Mouse (Mus musculus): ENCODE results near the gene Creg1.

The Creg1 gene

GRCm38 (mm10) chr1:165786296-165786695 is 22.8 kb downstream of the Creg1 start:
- no peak for DNase-seq (ENCODE audit: low spot score in 2 of 2)

DNA sequence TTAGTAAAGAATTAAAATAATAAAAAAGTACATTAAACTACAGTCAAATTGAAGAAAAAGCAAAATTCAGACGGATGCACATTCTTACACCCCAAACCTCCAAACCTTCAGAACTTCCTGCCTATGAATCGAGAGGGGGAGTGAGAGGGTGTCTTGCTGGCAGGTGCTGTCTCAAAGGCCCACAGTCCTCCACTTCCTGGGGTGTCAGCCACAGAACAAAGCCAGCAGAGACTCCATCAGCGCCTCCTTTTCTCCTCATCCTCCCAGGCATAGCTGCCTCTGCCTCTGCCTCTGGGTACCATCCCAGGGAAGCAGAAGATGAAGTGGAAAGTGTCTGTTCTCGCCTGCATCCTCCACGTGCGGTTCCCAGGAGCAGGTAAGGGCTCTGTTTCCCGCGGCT is 25.0 kb downstream of the Creg1 start, which contains the start of gene Cd247:
Cd247 (plus strand) TSS at position 171 of the 400 bp plus-strand sequence.
- DNase-seq (ENCODE audit: low spot score in 2 of 2), result peak in 1 of 2 experiments; percentile 46

GRCm38 (mm10) chr1:165789066-165789660 is 25.6 kb downstream of the Creg1 start:
- no peak for DNase-seq (ENCODE audit: low spot score in 2 of 2)

DNA sequence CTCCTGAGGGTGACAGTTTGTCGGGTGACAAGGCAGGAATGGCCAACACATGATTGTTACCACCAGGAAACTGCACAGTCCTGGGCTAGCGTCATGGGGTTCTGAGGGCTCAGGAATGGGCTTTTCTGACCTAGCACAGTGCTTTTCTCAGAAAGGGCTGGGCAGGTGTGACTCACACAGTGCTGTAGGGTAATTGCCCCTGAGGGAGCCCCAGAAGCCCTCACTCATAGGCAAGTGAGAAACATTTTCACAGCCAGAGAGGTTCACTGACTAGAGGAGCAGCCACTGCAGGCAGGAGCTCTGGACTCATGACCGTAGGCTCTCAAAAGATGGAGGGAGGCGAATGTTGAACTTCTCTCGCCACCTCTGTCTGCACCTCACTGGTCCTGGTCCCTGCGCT is 26.4 kb downstream of the Creg1 start:
- DNase-seq (ENCODE audit: low spot score in 2 of 2), result no peak

DNA sequence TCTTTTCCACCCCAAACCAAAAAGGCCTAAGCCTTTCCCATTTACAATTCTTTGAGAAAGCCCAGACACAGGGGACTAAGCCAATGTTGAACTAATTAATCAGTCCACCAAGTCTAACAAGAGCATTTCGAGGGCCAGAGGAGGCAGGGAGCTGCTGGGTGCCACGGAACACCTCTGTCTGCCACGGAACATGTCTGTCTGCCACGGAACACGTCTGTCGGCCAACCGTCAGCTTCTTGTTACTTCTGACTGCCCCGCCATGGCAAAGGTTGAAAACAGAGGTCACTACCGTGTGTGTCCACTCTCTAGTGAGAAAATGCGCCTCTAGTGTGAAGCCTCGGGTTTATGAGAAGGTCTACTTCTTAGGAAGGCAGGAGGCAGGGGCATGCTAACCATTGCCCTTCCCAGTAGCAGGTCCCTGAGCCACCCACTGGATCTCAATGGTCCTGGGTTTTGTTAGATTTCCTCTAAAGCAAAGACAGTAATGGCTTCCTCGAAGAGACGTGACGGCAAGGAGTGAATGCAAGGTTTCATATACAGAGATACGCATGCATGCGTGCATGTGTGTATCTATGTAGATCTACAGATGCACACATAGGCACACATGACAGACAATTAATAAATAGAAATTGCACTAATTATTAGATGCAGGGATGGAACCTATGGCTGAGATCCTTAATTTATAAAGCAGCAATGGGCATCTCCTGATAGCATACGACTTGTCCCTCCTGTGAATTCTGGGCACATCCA is 27.1 kb downstream of the Creg1 start:
- DNase-seq (ENCODE audit: low spot score in 2 of 2), result no peak

DNA sequence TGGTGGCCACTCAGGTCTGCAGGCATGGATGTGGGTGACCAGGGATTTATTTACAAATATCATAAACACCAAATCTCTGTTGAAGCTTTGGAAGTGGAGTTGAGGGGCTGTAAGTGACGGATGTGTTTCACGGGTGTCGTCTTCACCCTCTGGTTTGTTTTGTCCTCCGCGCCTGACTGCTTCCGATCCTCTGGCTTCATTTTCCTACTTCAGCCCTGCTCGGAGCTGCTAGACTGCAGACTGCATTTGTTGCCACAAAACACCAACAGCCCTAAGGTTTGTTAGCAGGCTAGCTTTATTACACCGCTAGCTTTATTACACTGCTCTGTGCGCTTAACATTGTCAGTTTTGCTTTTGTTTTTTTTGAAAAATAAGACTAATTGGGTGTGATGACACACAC is 27.9 kb downstream of the Creg1 start:
- no peak for DNase-seq (ENCODE audit: low spot score in 2 of 2)

GRCm38 (mm10) chr1:165801709-165802310 is 38.3 kb downstream of the Creg1 start:
- no peak for DNase-seq (ENCODE audit: low spot score in 2 of 2)

DNA sequence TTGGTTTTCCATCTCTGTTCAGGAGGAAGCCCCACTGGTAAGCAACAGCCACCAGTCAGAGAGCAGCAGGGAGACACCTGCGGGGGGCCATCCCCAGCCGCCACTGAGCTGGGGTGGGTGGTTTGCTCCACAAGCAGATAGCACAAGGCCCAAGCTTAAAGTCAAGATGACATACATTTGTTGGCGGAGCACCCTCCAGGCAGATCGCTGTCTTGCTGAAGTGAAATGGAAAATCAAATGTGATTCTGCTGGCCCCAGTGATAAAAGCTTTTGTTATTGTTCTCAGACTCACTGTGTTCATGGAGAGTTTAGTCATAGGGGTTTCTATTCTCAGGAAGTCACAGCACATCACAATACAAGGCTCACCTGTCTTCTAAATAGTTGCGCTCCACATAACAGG is 39.6 kb downstream of the Creg1 start:
- no peak for DNase-seq (ENCODE audit: low spot score in 2 of 2)

DNA sequence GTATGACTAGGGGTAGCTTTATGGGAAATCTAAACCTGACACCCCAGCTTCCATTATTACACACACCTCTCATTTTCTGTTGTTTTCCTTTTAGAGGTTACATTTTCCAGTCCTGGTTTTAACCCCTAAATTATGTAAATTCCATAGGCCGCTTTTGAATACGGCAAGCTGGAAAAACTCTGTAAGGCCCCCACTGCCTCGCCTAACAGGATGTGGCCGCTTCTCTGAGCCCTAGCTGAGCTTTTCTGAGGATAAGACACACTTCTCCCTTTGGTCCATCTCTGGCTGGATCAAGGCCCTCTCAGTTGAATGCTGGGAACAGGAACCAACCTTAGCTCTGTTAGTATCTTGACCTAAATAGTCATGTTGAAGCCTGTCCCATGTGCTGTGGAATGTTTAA is 40.6 kb downstream of the Creg1 start:
- no peak for DNase-seq (ENCODE audit: low spot score in 2 of 2)

- DNase-seq (ENCODE audit: low spot score in 2 of 2), result no peak
These were observed 47.1 kb downstream of the Creg1 start for GRCm38 (mm10) chr1:165810633-165811032.

DNA sequence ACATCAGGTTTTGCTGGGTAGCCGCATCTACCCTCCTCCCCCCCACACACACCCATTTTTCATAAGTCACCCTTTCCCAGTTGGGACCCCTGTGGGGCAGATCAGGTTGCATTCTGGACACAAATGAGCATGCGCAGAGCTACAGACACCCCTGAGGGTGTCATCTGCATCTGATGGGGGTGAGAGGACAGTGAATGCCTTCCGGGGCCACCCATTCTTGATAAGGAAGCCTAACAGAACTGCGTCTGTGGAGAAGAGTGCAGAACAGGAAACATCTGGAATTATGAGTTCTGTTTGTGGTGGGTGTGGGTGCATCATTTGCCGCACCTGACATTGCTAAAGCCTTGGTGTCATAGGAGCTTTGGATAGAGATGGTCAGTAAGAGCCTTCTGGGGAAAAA is 47.6 kb downstream of the Creg1 start:
- no peak for DNase-seq (ENCODE audit: low spot score in 2 of 2)

GRCm38 (mm10) chr1:165812775-165813174 is 49.2 kb downstream of the Creg1 start:
- DNase-seq (ENCODE audit: low spot score in 2 of 2), result no peak

GRCm38 (mm10) chr1:165814116-165814515 is 50.6 kb downstream of the Creg1 start:
- no peak for DNase-seq (ENCODE audit: low spot score in 2 of 2)

DNA sequence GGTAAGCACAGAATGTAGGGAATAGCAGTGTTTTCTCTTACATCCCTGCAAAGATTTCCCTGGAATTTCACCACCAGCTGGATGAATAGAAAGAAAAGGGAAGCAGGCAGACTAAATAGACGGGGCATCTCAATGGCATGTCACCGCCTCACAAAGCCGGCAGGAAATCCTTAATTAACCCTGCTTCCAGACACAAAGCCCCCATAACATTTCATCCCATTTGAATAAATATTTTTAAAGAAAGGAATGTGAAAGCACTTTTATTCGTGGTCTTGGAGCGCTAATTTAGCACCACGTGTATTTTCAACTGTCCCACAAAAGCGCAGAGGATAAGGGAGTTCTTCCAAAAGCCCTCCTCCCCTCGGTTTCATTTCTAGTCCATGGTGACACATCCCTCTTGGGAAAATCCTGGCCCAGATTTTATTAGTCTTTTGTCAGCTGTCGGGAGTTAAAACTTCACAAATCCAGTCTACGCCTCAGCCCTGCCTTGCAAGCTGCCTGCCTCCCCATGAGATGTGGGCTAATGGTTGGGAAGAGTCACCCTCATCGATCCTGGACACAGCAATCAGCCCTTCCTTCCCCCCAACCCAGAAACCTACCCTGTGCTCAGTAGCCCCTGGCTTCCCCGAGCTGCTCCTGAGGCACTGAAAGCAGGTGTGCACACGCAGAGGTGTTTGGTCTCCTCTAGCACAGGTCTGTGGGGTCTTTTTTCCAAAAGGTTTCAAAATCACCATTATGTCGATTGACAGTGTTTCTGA is 51.2 kb downstream of the Creg1 start:
- DNase-seq (ENCODE audit: low spot score in 2 of 2), result no peak

DNA sequence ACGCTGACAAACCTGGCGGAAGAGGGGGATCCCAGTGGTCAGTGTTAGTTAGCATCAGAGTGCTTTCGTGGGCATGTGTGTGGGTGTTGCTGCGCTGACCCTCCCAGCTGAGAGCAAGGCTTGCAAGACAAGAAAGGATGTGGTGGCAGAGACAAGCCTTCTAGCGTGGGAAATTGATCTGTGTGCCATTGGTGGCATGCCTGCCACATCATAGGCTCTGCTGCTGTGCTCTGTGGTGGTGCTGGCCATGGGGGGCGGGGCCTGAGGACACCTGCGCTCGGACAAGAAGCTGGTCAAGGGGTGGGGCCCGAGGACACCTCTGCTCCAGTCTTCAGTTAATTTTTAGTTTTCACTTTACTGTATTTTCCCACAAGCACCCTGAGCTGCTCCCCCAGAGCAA is 52.8 kb downstream of the Creg1 start:
- DNase-seq (ENCODE audit: low spot score in 2 of 2), result peak; percentile 12 to 14

- no peak for DNase-seq (ENCODE audit: low spot score in 2 of 2)
These were observed 53.7 kb downstream of the Creg1 start for GRCm38 (mm10) chr1:165817264-165817663.

DNA sequence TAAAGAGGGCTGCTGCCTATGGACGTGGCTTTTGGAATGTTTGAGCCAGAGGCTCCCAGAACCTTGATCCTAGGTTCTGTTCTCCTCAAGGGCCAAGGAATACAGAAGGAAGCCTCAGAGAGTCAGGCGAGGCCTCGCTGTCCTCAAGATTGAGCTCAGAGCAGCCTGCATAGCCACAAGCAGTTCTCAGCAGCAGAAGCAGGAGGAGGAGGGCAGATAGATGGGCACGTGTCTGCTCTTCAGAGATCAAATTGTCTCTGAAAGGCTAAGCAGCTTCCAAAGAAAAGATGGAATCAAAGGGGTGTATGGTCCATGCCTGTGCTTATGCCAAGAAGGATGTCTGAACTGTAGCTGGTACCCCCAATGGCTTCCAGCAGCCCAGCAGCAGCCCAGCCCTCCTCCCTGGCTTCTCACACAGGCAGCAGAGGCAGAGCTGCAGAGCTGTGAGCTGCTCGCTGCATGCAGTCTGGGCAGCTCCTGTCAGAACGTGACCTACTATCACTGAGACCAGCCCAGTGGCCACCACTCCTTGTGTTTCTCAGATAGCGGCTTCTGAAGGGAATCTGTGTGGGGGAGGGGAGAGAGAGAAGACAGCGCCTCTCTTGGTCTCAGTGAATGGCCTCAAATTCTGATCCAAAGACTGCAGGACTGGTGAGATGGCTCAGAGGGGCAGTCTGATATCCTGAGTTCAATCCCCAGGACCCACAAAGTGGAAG is 54.8 kb downstream of the Creg1 start:
- DNase-seq (ENCODE audit: low spot score in 2 of 2), result peak; percentile 14 to 46

DNA sequence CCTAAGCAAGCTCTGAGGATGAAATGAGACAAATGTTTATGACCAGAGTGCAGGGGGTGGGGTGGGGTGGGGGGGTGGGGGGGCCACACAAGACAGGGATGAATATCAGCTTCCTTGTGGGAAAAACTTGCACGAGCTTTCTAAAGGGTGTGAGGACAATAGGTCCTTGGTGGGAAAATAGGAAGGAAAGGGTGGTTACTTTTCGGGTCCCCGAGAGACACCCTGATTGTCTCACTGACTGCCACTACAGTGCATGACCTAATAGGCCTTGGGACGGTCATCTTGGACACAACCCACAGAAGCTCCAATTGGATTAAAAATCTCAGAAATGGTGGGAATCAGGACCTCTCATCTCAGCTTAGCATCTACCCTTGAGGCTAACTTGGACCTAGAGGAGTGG is 55.6 kb downstream of the Creg1 start:
- DNase-seq (ENCODE audit: low spot score in 2 of 2), result no peak

DNA sequence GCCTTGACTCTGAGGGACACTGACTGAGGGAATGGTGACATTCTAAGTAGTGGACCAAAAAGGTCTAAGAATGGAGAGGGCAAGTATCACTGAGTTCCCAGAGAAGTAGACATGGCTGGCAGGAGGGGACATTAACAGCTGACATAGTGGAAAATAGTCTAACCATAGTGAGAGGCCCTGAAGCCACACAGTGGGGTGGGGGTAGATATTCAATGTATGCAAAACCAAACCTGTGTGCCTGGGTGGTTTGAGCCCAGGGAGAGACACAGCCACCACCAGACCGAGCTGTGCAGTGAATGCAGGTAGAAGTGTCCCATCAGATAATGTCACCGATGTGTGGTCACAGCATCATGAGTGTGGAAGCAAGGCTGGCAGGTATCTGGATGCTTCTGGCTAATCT is 58.5 kb downstream of the Creg1 start:
- no peak for DNase-seq (ENCODE audit: low spot score in 2 of 2)

All from spleen, postnatal 36 days (tissue).